Mouse (Mus musculus): ENCODE results near the gene Retreg1. TPM values are rescaled to one million over a fixed set of nuclear protein-coding genes. Genes with fewer than 3 reads are reported as not detected.

Gene Retreg1
- total RNA-seq, 2 experiments from 2014 or later = 23.1 to 30.4 TPM

DNA sequence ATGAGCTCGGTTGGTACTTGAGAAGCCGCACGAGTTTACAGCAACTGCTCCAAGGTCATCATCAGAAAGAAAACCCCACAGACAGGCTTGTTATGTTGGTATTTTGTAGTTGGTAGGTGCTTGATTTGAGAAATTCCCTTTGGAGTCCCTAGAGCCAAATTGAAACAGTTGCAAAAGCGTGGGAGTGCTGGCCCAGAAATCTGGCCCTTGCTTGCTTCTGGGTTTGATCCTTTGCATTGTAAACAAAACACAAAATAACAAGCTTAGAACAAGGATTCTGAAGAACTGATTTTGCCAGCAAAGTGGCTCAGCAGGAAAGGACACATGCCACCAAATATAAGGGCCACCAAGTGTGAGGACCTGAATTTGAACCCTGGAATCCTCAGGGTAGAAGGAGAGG lies 71.2 kb downstream of the Retreg1 start:
- ATAC-seq (replicated peaks; ENCODE audit: poor library complexity, severe bottlenecking) = no peak

DNA sequence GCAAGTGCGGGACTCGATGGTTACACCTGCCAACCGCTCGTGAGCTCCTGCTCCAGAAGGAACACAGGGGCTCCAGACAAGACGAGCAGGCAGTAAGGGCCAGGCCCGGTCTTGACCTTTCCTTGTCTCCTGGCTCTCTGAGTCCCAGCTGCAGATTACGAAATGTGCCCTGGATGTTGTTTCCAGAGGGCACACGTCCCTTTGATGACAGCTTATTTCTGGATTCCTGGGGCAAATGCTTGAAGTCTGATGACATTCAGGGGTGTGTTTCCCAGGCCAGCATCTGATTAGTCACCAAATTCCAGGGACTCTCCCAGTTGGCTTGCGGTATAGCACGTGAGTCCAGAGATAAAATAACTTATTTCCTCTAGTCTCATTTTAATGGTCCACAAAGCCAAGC lies 72.0 kb downstream of the Retreg1 start:
- no peak for ATAC-seq (replicated peaks; ENCODE audit: poor library complexity, severe bottlenecking)

DNA sequence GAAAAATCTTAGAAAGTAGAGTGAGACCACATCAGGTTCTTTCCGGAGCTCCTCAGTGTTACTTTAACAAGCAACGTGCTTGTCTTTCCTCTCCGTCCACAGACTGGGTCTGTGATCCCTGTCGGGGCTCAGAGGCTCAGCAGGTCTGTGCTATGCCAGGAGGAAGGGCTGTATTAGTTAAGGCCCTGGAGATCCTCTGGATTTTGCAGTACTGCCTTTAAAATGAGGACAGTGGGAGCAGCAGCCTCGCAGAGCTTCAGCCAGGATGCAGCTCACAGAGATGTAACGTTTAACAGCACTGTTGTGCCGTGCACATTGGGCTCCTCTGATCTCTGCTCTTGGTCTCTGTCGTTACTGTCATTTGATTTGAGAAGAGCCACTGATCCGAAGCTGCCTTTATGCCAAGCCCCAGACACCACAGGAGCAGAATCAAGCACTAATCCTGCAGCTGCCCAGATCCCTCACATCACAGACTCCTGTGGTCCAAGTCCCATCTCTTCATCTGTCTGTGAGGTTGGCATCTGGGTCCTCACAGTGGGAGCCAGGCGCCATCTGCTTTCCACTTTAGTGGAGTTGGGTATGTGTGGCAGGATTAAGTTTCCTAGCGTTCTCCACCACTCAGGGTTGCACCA lies 72.7 kb downstream of the Retreg1 start:
- ATAC-seq (replicated peaks; ENCODE audit: poor library complexity, severe bottlenecking) = 0 out of 2 replicates have a peak, but pooled peaks have one; percentile 3

DNA sequence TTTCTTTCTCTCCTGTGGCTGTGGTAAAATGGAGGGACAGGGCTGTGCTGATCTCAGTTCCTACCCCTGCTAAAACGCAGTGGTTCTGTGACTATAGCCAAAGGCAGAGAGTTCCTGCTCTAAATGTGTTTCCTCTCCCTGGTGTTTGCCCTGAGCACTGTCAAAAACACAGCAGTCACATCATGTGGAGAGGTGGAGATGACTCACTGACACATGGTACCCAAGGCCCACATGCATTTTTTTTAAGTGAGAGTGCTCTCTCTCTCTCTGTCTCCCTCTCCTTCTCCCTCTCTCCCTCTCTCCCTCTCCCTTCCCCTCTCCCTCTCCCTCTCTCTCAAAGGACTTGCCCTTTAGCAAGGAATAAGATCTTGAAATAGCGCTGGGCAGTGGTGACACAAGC lies 73.3 kb downstream of the Retreg1 start:
- ATAC-seq (replicated peaks; ENCODE audit: poor library complexity, severe bottlenecking) = 0 out of 2 replicates have a peak, but pooled peaks have one; percentile 21

DNA sequence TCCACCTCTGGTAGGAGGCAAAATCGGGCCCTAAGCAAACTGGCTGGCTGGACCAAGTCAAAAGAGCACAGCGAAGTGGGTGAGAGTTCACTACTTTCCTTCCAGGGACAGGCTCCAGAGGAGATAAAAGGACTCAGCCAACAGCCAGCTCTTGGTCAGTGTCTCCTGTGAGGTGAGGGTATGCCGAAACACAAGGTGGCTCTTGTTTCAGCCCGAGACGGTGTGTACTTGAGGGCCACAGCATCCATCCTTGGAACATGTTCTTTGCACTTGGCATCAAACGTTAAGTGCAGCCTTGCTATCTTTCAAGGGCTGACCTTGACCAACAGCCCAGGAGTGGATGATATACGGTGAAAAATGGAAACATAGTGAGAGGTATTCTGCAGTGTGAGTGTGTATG lies 75.7 kb downstream of the Retreg1 start:
- no peak for ATAC-seq (replicated peaks; ENCODE audit: poor library complexity, severe bottlenecking)

DNA sequence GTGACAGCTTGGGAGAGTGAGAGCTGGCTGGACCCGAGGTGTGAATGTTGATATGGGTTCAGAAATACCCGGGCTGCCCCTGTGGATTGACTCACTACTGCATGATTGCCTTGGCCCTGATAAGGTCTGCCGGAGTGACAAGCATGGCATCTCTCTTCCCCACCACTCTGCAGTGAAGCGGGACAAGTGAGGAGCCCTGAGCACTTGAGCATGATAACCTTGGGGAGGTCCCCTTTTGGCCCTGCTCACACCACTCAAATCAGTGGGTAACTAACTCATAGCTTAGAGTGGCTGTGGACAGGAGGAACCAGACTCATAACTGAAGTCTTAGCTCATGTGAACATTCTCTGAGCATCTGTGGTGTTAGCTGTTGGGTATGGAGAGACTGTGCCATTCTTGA lies 77.0 kb downstream of the Retreg1 start:
- no peak for ATAC-seq (replicated peaks; ENCODE audit: poor library complexity, severe bottlenecking)

DNA sequence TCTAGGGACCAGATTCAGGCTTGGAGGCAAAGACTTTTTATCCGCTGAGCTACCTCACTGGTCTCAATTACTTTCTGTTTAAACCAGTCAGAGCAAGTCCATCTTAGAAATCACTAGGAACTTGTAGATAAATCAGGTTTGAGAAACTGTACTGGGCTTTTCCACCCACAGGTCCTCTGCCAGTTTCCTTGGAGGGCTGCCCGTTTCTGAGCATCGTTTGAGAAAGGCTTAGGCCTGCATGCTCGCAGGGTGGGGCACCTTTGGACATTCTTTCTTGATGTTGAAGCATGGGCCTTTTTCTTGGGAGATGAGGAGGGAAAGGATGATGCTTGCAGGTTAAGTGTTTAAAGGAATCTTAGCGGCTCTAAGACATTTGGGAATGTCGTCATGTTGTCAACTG lies 77.9 kb downstream of the Retreg1 start:
- no peak for ATAC-seq (replicated peaks; ENCODE audit: poor library complexity, severe bottlenecking)

DNA sequence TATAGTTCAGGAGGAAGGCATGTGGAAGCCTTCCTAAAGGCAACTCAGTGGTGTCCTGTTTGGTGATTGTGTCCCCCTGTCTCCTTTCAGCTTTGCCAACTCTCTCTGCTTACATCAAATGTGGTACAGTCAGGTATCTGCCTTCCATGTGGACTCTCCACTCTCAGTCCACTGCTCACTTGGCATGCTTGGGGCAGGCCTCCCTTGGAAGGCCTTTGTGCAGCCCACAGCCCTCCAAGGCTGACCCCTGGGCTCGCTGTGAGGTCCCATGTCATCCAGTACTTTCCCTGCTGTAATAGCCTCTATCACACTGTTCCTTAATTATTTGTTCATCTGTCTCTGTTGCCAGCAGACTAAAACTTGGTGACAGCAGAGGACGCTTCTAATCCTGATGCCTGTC lies 79.0 kb downstream of the Retreg1 start:
- no peak for ATAC-seq (replicated peaks; ENCODE audit: poor library complexity, severe bottlenecking)

DNA sequence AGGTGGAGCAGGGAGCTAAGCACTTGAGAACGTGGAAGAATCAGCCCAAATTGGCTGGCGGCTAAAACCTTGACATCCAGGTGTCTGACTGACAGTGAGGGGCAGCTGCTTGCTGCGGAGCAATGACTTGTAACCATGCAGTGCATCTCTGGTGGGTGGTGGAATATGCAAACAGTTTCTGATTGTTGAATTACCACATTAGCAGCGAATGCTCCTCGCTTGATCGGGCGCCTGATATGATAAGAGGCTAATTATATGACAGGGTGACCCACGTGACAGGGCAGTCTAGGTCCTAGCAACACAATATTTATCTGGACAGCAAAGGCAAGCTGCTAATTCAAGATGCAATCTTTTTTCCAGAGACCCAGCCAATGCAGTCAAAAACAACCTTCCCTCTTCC lies 80.9 kb downstream of the Retreg1 start:
- no peak for ATAC-seq (replicated peaks; ENCODE audit: poor library complexity, severe bottlenecking)

DNA sequence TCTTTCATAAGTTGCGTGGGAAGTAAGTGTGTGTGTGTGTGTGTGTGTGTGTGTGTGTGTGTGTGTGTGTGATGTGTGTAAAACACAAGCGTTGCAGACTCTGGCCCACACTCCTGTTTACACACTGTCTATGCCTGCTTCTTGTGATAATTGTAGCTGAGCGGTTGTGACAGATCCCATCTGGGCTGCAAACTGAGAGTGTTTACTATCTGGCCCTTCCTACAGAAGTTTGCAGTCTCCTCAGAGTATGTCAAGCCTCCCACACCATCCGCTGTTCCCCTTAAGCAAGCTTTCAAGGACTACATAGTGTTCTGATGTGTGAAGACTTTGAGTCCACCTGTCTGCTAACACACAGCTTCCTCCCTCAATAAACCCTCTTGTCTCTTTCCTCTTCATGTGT lies 83.2 kb downstream of the Retreg1 start:
- ATAC-seq (replicated peaks; ENCODE audit: poor library complexity, severe bottlenecking) = no peak

DNA sequence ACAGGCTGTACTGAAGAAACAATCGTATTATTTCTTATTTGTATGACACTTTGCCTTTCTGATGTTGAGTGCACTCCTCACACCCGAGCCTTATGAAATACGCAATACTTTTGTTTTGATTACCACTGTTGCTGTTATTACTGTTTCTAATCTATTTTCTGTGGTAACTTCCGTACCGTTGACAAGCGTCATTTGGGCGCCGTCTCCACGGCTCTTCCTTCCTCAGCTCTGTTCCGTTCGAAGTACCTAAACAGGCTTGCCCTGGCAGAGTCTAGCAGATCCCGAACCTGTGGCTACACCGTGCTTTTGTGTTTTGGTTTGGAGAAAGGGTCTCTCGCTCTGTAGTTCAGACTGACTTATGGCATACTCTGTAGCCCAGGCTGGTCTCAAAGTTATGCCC lies 84.1 kb downstream of the Retreg1 start:
- peak; percentile 44; the same call in 1 of the 2 replicates for ATAC-seq (replicated peaks; ENCODE audit: poor library complexity, severe bottlenecking)

DNA sequence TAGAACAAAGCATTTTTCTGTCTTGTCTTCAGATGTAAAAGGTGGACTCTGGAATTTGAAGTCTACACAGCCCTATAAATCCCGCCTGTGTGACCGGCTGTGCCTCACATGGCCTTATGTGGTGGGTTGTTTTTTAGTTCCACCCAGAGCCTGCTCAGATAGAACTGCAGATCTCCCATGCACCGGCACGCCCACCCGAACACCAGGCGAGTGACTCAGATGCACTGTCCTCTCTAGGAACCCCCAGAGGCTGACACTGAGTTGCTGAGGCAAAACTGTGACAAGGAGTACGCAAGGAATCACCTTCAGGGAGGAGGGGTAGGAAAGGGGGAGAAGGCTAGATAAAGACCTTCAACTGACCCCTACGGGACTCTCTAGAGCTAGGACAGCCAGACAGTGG lies 85.0 kb downstream of the Retreg1 start:
- no peak for ATAC-seq (replicated peaks; ENCODE audit: poor library complexity, severe bottlenecking)

DNA sequence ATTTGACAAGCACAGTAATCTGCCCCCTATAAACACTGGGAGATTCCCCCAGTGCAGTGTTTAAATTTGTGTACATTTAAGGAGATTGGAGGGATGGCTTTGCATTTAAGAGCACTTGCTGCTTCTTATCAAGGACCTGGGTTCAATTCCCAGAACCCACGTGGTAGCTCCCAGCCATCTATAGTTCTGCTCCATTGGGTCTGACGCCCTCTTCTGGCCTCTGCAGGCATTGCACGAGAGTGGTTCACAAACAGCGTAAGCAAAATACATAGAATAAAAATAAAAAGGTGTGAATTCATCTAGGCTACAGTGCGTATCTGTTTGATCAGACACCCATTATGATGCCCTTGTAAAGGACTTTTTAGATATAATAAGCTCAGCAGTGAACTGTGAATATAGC lies 85.9 kb downstream of the Retreg1 start:
- no peak for ATAC-seq (replicated peaks; ENCODE audit: poor library complexity, severe bottlenecking)

DNA sequence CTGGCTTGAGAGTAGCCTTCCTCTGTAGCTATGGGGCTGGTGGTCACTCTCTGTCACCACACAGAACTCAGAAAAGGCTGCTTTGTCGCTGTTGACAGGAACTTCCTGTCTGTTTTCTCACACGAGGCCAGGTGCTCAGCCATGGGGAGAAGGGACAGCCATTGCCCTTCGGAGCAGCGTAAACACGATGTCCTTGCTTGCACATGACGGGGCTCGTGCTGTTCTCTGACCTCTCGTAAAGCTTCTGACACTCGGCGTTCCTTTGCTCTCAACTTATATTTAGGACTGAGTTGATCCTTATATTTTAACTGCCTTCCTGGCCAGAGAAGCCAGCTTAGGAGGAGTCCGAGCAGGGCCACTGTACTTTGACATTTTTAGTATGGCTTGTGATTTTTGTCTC lies 86.5 kb downstream of the Retreg1 start:
- ATAC-seq (replicated peaks; ENCODE audit: poor library complexity, severe bottlenecking) = no peak

DNA sequence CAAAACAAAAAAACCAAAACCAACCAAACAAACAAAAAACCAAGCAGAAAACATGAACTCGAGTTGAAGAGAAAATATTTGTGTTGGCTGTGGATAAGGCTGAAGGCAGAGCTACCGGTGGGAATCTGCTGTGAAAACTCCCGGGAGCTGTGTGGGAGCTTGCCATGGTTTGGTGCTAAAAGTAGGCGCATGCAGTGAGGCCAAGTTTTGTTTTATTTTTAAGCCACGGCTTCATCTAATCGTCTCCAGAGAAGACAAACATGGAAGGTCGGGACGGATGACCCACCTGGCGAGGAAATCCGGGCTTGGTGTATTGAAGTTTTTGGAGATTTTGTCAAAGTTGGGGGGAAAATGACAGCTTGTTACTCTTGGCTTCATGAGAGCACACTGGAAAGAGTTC lies 87.0 kb downstream of the Retreg1 start:
- no peak for ATAC-seq (replicated peaks; ENCODE audit: poor library complexity, severe bottlenecking)

DNA sequence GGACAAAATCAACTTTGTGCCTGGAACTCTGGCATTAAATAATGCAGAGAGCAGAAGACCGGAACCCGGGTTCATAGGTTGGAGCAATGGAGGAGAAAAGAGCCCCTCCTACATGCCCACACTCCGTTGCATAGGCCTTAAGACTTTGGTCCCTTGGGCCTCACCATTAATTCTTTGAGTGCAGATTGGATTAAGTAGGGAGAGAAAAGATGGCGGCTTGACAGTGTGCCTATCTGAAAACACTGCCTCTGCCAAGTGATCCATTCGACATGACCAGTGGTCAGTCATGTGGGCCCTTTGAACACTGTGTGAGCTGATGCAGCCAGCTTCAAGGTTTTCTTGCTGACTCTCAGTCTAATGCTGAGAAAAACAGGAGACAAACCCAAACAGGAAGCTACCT lies 87.7 kb downstream of the Retreg1 start:
- no peak for ATAC-seq (replicated peaks; ENCODE audit: poor library complexity, severe bottlenecking)

DNA sequence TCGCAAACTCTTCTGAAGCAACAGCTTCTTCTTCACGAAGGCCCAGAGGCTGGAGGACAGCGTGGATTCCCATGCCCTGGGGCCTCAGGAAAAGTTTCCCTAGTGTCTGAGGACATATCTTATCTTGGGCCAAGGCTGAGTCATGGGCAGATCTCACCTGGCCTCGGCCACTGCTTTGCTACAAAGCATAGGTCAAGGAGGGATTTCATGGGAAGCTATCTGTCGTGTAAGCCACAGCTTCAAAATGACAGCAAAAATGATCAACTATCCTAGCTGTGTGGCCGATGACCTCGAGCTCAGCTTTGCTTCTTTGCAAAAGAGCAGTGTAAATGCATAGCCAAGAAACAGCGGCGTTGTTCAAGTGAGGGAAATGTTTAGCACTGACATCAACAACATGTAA lies 89.5 kb downstream of the Retreg1 start:
- no peak for ATAC-seq (replicated peaks; ENCODE audit: poor library complexity, severe bottlenecking)

DNA sequence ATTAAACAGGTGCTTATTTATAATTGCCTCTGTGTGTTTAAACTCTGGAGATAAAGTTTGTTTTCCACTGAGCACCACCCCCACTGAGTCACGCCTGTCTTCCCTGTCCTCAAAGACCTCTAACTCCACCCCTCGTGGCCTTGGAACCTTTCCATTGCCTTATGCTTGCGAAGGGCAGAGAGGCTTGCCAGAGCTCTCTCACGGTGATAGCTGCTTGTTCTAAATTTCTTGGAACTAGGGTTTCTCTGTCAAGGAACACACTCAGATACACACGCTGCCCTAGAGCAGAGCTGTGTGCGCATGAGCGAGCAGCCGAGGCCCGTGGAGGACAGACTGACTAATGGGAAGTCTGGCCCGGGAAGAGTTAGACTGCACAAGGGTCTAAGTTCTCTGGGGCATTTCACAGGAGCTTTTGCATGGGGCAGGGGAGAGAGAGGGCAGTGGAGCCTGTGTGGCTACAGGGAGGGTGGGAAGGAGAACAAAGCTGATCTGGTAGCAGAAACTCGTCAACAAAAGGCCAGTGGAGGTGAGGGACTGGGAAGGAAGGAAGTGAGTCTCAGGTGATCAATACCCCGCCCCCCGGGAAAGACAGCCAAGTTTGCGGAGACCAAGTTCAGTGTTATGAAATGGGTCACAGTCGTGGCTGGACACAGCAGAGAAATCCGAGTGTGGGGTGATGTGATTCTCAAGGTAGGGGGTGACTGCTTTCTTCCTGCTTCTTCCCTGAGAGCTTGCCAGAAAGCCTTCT lies 90.1 kb downstream of the Retreg1 start:
- ATAC-seq (replicated peaks; ENCODE audit: poor library complexity, severe bottlenecking) = peak; percentile 46

DNA sequence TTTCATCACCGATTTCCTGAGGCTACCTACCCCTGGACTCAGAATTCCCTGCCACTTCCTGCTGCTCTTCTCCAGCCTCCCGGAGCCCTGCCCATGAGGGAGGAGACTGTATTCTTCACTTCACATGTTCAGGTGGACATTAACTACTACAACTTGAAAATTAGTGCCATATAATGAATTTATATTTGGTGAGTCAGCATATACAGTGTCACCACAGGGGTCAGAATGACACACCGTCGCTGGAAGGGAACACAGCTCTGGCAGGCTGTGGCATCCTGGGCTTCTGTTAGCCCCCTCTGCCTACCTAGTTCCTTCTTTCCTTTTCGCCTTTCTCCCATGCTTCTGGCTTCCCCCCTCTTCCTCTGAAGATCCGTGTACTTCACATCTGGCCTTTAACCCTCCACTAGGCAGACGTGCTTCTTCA lies 90.7 kb downstream of the Retreg1 start:
- peak; percentile 73 for ATAC-seq (replicated peaks; ENCODE audit: poor library complexity, severe bottlenecking)

DNA sequence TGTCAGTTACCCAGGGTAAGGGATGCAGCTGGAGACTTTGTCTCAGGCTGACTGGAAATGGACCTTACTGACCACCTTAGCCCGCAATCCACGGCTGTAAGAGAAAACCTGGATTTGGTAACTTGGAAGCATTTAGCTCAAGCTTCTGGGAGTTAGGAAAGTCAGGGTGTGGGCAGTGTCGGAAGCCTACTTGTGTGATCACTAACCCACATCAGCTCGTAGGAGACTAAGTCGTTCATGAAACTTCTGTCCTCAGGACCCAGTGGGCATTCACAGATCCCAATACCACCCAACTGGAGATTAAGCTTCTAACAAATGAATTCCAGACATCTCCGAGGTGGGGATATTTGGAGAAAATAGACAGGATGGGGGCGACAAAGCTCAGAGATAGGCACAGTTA lies 91.4 kb downstream of the Retreg1 start:
- ATAC-seq (replicated peaks; ENCODE audit: poor library complexity, severe bottlenecking) = no peak

DNA sequence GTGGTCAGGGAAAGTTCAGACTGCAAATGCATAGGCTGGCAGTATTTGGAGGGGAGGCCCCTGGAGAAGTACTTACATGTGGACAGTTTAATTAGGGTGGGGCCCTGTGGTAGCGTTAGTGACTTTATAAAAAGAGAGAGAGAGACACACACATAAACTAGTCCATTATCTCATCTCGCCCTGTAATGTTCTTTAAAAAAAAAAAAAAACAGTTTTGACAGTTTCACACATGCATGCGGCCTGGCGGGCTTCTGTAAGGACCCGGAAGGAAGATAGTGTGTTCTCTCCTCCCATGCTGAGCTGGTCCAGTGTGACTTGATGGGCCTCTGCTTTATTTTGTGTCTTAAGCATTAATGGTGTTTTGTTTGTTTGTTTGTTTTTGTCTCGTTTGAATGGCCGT lies 95.5 kb downstream of the Retreg1 start:
- no peak for ATAC-seq (replicated peaks; ENCODE audit: poor library complexity, severe bottlenecking)

Data from granulocyte monocyte progenitor cell, adult 5-6 weeks (primary cell).